Mouse (Mus musculus): Measurements from ENCODE around the gene Dnmt3b. TPM values are rescaled to one million over a fixed set of nuclear protein-coding genes. Genes with fewer than 3 reads are reported as not detected.

Gene Dnmt3b
- polyA plus RNA-seq, 1 experiment from 2014 or later: 13.3 TPM

- Histone ChIP-seq H3K4me2 (ENCODE audit: low read depth) (no peak overlapping the region), H3K4me1 (ENCODE audit: control insufficient read depth, insufficient read depth, low read length) (peaks cover 7% of the 10 kb centered on the region; the same call in 1 of the 2 replicates), H3K27me3 (ENCODE audit: control insufficient read depth, insufficient read depth, low read length) (no peaks in the 10 kb centered on the region), H3K4me3 (ENCODE audit: low read depth, low read length) (no peak overlapping the region), H3K9ac (ENCODE audit: low read length) (peak overlapping the region; percentile 52), H3K36me3 (ENCODE audit: control insufficient read depth, insufficient read depth, low read length) (no peaks in the 10 kb centered on the region), H3K27ac (ENCODE audit: low read depth, low read length) (peak overlapping the region; percentile 68), H3K9me3 (ENCODE audit: control insufficient read depth, low read length) (no peaks in the 10 kb centered on the region)
- DNase-seq (ENCODE audit: low spot score) (peak; percentile 46), ATAC-seq (ENCODE audit: insufficient read depth, low FRiP score, low TSS enrichment) (peak; percentile 22; the same call in 1 of the 2 replicates)
- WGBS: 17% methylated on average over 14 of the region's 14 CpGs
These were observed 38.6 kb upstream of the Dnmt3b start for GRCm38 (mm10) chr2:153610426-153611240.

GRCm38 (mm10) chr2:153611241-153611630 is 38.0 kb upstream of the Dnmt3b start:
- 67% methylated on average over 7 of the region's 7 CpGs for WGBS
- no peaks in the 10 kb centered on the region for H3K36me3 ChIP-seq (ENCODE audit: control insufficient read depth, insufficient read depth, low read length)
- H3K4me3 ChIP-seq (ENCODE audit: low read depth, low read length): no peak overlapping the region
- H3K9me3 ChIP-seq (ENCODE audit: control insufficient read depth, low read length): no peaks in the 10 kb centered on the region
- no peak for ATAC-seq (ENCODE audit: insufficient read depth, low FRiP score, low TSS enrichment)
- peaks cover 7% of the 10 kb centered on the region; the same call in 1 of the 2 replicates for H3K4me1 ChIP-seq (ENCODE audit: control insufficient read depth, insufficient read depth, low read length)
- peak overlapping the region; percentile 68 for H3K27ac ChIP-seq (ENCODE audit: low read depth, low read length)
- H3K4me2 ChIP-seq (ENCODE audit: low read depth): no peak overlapping the region
- H3K27me3 ChIP-seq (ENCODE audit: control insufficient read depth, insufficient read depth, low read length): no peaks in the 10 kb centered on the region
- peak; percentile 20 for DNase-seq (ENCODE audit: low spot score)
- peak overlapping the region; percentile 52 for H3K9ac ChIP-seq (ENCODE audit: low read length)

- no peaks in the 10 kb centered on the region for H3K36me3 ChIP-seq (ENCODE audit: control insufficient read depth, insufficient read depth, low read length)
These were observed 37.5 kb upstream of the Dnmt3b start for GRCm38 (mm10) chr2:153611743-153612142.

GRCm38 (mm10) chr2:153612594-153613281 is 36.5 kb upstream of the Dnmt3b start:
- H3K9me3 ChIP-seq (ENCODE audit: control insufficient read depth, low read length): no peaks in the 10 kb centered on the region
- 27% methylated on average over 3 of the region's 3 CpGs for WGBS

More at GRCm38 (mm10) chr2:153611743-153612142, 37.5 kb upstream of the Dnmt3b start:
- DNase-seq (ENCODE audit: low spot score) (no peak), ATAC-seq (ENCODE audit: insufficient read depth, low FRiP score, low TSS enrichment) (no peak)
- H3K4me3 ChIP-seq (ENCODE audit: low read depth, low read length): no peak overlapping the region
- WGBS: 94% methylated on average over 1 of the region's 1 CpGs
- H3K4me2 ChIP-seq (ENCODE audit: low read depth): no peak overlapping the region
- H3K27me3 ChIP-seq (ENCODE audit: control insufficient read depth, insufficient read depth, low read length): no peaks in the 10 kb centered on the region
- H3K9ac ChIP-seq (ENCODE audit: low read length): no peak overlapping the region
- H3K4me1 ChIP-seq (ENCODE audit: control insufficient read depth, insufficient read depth, low read length): peaks cover 7% of the 10 kb centered on the region; the same call in 1 of the 2 replicates
- no peaks in the 10 kb centered on the region for H3K9me3 ChIP-seq (ENCODE audit: control insufficient read depth, low read length)
- H3K27ac ChIP-seq (ENCODE audit: low read depth, low read length): no peak overlapping the region

GRCm38 (mm10) chr2:153616893-153617292 is 32.4 kb upstream of the Dnmt3b start:
- DNase-seq (ENCODE audit: low spot score): no peak
- 94% methylated on average over 3 of the region's 3 CpGs for WGBS
- H3K4me2 ChIP-seq (ENCODE audit: low read depth): no peak overlapping the region

More at GRCm38 (mm10) chr2:153612594-153613281, 36.5 kb upstream of the Dnmt3b start:
- H3K4me3 ChIP-seq (ENCODE audit: low read depth, low read length): no peak overlapping the region
- H3K27ac ChIP-seq (ENCODE audit: low read depth, low read length): no peak overlapping the region
- no peak for ATAC-seq (ENCODE audit: insufficient read depth, low FRiP score, low TSS enrichment)
- peaks cover 7% of the 10 kb centered on the region; the same call in 1 of the 2 replicates for H3K4me1 ChIP-seq (ENCODE audit: control insufficient read depth, insufficient read depth, low read length)
- H3K4me2 ChIP-seq (ENCODE audit: low read depth): no peak overlapping the region
- DNase-seq (ENCODE audit: low spot score): no peak
- H3K27me3 ChIP-seq (ENCODE audit: control insufficient read depth, insufficient read depth, low read length): no peaks in the 10 kb centered on the region
- no peaks in the 10 kb centered on the region for H3K36me3 ChIP-seq (ENCODE audit: control insufficient read depth, insufficient read depth, low read length)
- H3K9ac ChIP-seq (ENCODE audit: low read length): no peak overlapping the region

GRCm38 (mm10) chr2:153618439-153618838 is 30.8 kb upstream of the Dnmt3b start:
- no peak overlapping the region for H3K27ac ChIP-seq (ENCODE audit: low read depth, low read length)
- DNase-seq (ENCODE audit: low spot score) (no peak), ATAC-seq (ENCODE audit: insufficient read depth, low FRiP score, low TSS enrichment) (no peak)
- no peak overlapping the region for H3K4me2 ChIP-seq (ENCODE audit: low read depth)
- 92% methylated on average over 6 of the region's 6 CpGs for WGBS
- H3K4me1 ChIP-seq (ENCODE audit: control insufficient read depth, insufficient read depth, low read length): no peaks in the 10 kb centered on the region
- H3K4me3 ChIP-seq (ENCODE audit: low read depth, low read length): no peak overlapping the region
- no peaks in the 10 kb centered on the region for H3K27me3 ChIP-seq (ENCODE audit: control insufficient read depth, insufficient read depth, low read length)
- no peak overlapping the region for H3K9ac ChIP-seq (ENCODE audit: low read length)
- H3K9me3 ChIP-seq (ENCODE audit: control insufficient read depth, low read length): no peaks in the 10 kb centered on the region
- H3K36me3 ChIP-seq (ENCODE audit: control insufficient read depth, insufficient read depth, low read length): peaks cover 18% of the 10 kb centered on the region

More at GRCm38 (mm10) chr2:153616893-153617292, 32.4 kb upstream of the Dnmt3b start:
- Histone ChIP-seq H3K36me3 (ENCODE audit: control insufficient read depth, insufficient read depth, low read length) (peaks cover 13% of the 10 kb centered on the region), H3K4me3 (ENCODE audit: low read depth, low read length) (no peak overlapping the region), H3K9ac (ENCODE audit: low read length) (no peak overlapping the region), H3K27me3 (ENCODE audit: control insufficient read depth, insufficient read depth, low read length) (no peaks in the 10 kb centered on the region), H3K4me1 (ENCODE audit: control insufficient read depth, insufficient read depth, low read length) (no peaks in the 10 kb centered on the region), H3K27ac (ENCODE audit: low read depth, low read length) (no peak overlapping the region), H3K9me3 (ENCODE audit: control insufficient read depth, low read length) (no peaks in the 10 kb centered on the region)
- ATAC-seq (ENCODE audit: insufficient read depth, low FRiP score, low TSS enrichment): no peak

- 85% methylated on average over 10 of the region's 10 CpGs for WGBS
- Histone ChIP-seq H3K4me3 (ENCODE audit: low read depth, low read length) (no peak overlapping the region), H3K9me3 (ENCODE audit: control insufficient read depth, low read length) (no peaks in the 10 kb centered on the region), H3K36me3 (ENCODE audit: control insufficient read depth, insufficient read depth, low read length) (peaks cover 20% of the 10 kb centered on the region), H3K27ac (ENCODE audit: low read depth, low read length) (no peak overlapping the region), H3K4me1 (ENCODE audit: control insufficient read depth, insufficient read depth, low read length) (no peaks in the 10 kb centered on the region), H3K4me2 (ENCODE audit: low read depth) (no peak overlapping the region), H3K27me3 (ENCODE audit: control insufficient read depth, insufficient read depth, low read length) (no peaks in the 10 kb centered on the region), H3K9ac (ENCODE audit: low read length) (no peak overlapping the region)
- DNase-seq (ENCODE audit: low spot score) (no peak), ATAC-seq (ENCODE audit: insufficient read depth, low FRiP score, low TSS enrichment) (no peak)
These were observed 30.4 kb upstream of the Dnmt3b start for GRCm38 (mm10) chr2:153618889-153619288.

- H3K4me1 ChIP-seq (ENCODE audit: control insufficient read depth, insufficient read depth, low read length): no peaks in the 10 kb centered on the region
- no peak for ATAC-seq (ENCODE audit: insufficient read depth, low FRiP score, low TSS enrichment)
- no peak for DNase-seq (ENCODE audit: low spot score)
- WGBS: 61% methylated on average over 10 of the region's 10 CpGs
- no peaks in the 10 kb centered on the region for H3K9me3 ChIP-seq (ENCODE audit: control insufficient read depth, low read length)
- peaks cover 20% of the 10 kb centered on the region for H3K36me3 ChIP-seq (ENCODE audit: control insufficient read depth, insufficient read depth, low read length)
- no peak overlapping the region for H3K4me2 ChIP-seq (ENCODE audit: low read depth)
- H3K4me3 ChIP-seq (ENCODE audit: low read depth, low read length): no peak overlapping the region
- no peak overlapping the region for H3K27ac ChIP-seq (ENCODE audit: low read depth, low read length)
- no peaks in the 10 kb centered on the region for H3K27me3 ChIP-seq (ENCODE audit: control insufficient read depth, insufficient read depth, low read length)
- no peak overlapping the region for H3K9ac ChIP-seq (ENCODE audit: low read length)
These were observed 26.8 kb upstream of the Dnmt3b start for GRCm38 (mm10) chr2:153622449-153622848.
